Mouse (Mus musculus) layer of hippocampus, postnatal 14 days (tissue): Measurements from ENCODE around the gene Rmnd5a. TPM values are rescaled to one million over a fixed set of nuclear protein-coding genes. Genes with fewer than 3 reads are reported as not detected.
"Not testable (repeated sequence)": the region's sequence is repeated elsewhere in the genome, so short reads cannot be mapped to it uniquely, and the experiment has no call there.

Experiments used
- DNase-seq, 2 experiments: peaks; one replicate each; pipeline ENCODE4 v3.0.0; 2021 to 2022; ENCODE audit warnings: low spot score in 2 of 2, mixed read lengths in 1 of 2
- long read RNA-seq, 2 experiments: library from polyadenylated mRNA; stranded (forward); transcript quantifications; one replicate each; pipeline ENCODE4 v2.0.0; 2021
- total RNA-seq, 2 experiments: library from RNA; stranded (reverse); gene quantifications; 2 replicates each; pipeline ENCODE4 v1.2.3; 2021

Gene Rmnd5a
- total RNA-seq: 10 to 100 TPM; 80.0 to 82.7 TPM
- long read RNA-seq, experiment 1, full-length matches to known transcripts: 11 of 27 reads
- long read RNA-seq, experiment 1, partial matches to known transcripts: 5 of 27 reads
- long read RNA-seq, experiment 1, other reads (novel, unspliced or antisense): 11 of 27 reads
- long read RNA-seq, experiment 2, full-length matches to known transcripts: 7 of 21 reads
- long read RNA-seq, experiment 2, partial matches to known transcripts: 3 of 21 reads
- long read RNA-seq, experiment 2, other reads (novel, unspliced or antisense): 11 of 21 reads

DNA sequence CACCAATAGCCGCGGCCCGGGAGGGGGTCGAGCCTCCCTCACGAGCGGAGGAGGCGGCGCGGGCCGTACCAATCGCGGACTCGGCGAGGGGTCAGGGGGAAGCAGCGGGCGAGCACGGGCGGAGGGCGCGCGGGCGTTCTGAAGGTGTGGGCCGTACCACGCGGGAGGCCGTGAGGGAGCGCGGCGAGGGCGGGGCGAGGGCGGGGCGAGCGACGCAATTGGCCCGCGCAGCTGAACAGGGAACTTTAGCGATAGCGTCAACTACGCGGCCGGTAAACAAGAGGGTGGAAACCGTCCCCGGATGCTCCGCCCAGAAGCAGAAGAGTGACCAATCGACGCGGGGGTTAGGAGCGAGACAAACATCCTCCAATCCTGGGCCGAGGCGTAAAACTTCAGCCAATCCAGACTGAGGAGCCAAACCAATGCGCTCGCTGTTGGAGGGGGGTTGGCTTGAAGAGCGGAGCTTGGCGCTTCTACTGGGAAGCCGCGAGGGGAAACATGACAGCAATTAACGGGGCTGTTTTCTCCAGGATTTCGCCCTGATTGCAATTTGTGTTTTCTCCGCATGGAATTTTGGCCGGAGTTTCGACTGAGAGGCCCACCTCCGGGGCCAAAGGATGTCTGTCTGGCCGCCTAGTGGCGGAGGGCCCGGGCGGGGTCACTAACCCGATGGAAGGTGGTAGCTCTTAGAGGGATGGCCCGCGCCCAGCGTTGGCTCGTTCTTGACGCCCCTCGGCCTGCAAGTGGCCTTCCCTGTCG, at the start of gene Rmnd5a:
Gene Rmnd5a, minus strand, starts transcription at position 146 of the 759 bp plus-strand sequence.
- DNase-seq: peak; percentile 96 to 99

DNA sequence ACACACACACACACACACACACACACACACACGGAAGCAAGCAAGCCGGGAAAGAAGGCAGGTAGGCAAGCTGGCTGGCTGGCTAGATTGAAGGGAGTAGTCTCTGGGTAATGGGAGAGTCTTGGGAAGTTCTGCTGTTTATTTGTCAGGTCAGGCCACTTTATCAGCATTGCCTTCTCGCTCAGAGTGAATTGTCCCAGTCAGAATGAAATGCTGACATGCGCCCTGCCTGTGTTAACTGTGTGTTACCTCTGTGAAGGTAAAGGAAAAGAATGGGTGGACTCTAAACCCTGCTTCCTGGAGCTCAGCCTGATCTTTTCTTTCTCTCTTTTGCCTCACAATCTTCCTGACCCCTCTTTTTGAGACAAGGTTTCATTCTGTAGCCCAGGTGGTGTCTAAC, 47.5 kb upstream of the Rmnd5a start:
- DNase-seq: no peak

DNA sequence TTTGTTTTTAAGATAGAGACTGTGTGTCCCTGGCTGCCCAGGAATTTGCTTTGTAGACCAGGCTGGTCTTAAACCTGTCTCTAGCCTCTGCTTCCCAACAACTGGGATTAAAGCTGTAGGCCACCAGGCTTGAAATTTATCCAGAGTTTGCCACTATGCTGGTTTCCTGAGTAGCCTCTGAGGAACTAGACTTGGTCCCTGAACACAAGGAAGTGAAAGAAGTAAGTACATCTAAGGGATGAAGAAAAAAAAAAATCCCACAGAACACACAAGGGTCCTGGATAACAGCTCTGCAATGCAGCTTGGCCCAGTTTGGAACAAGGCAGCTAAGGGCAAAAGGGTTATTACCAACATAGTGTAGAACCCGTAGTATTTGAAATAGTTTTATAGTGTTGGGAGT, 46.4 kb upstream of the Rmnd5a start:
- DNase-seq: no peak

DNA sequence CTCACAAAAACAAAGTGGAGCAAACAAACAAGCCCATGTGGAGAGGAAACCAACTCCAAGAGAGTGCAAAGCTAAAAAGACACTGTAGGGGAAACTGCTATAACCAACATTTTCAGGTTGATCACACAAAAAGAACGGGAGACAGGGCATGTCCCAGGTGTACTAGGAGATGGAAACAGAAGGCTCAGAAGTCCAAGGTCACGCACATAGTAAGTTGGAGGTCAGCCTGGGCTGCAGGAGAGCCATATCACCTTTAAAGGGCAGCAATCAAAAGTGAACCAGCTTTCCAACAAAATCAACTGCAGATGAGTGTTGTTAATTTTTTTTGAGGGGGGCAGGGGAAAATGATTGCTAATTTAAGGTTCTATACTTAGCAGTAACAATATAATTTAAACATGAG, 45.8 kb upstream of the Rmnd5a start:
- no peak for DNase-seq

DNA sequence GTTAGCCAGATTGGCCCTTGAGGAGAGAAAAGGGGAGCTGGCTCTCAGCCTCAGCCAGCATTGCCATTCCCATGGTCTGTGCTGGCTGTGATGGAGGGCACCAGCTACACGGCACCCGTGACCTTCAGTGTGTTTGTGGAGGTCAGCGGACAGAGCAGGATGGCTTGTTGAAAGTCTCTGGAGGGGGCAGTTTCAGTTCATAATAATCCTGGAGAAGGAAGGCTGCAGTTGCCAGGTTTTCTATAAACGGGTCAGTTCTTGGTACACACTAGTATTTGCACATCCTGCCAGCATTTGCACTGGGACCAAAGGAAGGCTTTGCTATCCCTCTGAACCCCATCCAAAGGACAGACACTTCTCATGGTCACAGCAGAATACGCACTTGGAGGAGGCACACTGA, 44.8 kb upstream of the Rmnd5a start:
- no peak for DNase-seq

DNA sequence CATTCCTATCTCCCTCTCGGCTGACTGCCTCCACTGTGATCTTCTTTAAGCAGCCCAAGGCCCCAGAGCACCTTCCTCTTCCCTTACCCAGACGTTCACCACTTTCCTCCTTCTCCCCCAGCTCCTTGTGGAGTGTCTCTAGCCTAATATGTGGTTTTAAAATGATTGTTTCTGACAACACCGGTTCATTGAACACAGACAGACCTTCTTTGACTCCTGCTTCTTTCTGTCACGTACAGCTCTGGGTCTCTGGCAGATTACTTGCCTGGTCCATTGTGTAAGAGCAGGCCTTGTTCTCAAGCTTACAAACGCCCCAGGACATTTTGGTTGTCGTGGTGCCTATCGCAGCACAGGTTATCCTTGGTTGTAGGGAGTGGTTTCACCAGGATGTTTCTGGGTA, 40.7 kb upstream of the Rmnd5a start:
- no peak for DNase-seq

DNA sequence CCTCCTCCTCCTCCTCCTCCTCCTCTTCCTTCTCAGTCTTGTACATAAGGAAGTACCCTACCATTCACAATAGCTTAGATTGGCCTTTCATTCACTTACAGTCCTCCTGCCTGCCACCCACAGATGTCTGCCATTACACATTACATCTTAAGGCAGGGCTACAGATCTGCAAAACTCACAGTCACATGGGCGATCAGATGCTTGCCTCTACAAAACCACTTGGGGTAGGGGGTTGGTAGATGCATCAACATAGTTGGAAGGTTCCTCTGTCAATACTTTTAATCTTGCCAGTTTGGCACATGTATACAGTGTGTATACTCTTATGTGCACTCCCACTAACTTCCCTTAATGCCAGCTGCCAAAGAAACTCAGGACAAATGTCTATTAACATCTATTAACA, 39.7 kb upstream of the Rmnd5a start:
- no peak for DNase-seq

DNA sequence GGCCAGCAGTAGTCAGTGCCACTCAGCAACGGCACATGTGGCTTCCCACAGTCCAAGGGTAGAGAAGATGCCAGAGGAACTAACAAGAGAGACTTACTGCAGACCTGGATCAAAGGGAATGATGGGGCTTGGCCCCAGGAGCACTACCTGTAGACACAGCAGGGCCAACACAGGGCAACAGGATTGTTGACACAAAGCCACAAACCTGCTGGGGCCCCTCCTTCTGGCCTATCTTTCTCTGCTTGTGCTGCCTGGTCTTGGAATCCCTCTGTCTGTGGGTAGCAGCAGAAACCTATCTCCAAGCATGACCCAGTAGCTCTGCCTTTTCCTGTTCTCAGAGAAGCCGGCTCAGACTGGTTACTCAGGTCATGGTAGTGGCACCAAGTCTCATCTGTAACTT, 39.2 kb upstream of the Rmnd5a start:
- not testable (repeated sequence) for DNase-seq

DNA sequence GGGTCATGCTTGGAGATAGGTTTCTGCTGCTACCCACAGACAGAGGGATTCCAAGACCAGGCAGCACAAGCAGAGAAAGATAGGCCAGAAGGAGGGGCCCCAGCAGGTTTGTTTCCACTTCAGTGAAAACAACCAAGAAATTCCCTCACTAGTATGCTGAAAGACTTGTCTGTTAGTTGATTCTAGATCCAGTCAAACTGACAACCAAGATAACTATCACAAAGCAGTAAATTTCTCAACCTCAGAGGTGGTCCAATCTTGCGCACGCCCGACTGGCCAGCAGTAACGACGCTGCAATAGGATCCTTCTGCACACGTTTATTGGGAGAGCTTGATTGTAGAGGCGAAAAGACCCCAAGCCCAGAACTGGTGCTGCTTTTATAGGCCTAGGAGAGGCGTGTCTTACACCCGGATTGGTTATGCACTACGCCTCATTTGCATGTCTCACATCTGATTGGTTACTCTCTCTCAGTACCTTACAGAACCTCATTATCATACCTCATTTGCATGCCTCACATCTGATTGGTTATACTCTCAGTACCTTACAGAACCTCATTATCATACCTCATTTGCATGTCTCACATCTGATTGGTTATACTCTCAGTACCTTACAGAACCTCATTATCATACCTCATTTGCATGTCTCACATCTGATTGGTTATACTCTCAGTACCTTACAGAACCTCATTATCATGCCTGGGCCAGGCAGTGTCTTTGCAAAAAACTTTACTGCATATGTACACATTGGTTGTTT, 38.6 kb upstream of the Rmnd5a start:
- DNase-seq: not testable (repeated sequence)

DNA sequence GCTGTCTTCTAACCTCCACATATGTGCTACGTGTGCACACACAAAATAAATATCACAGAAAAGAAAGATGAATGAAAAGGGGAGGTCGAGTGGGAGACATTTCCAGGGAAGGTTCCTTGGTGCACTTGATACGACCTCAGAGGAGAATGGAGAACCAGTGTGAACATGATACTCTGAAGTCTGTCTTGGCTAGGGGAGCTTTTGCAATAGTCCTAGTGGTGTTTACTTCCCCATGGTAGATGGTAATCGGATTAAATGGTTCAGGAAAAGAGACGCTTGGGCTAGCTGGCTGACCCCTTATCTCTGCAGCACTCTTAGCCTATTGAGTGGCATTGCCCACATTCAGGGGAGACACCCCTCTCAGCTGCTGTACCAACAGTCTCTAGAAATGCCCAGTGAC, 36.3 kb upstream of the Rmnd5a start:
- no peak for DNase-seq

DNA sequence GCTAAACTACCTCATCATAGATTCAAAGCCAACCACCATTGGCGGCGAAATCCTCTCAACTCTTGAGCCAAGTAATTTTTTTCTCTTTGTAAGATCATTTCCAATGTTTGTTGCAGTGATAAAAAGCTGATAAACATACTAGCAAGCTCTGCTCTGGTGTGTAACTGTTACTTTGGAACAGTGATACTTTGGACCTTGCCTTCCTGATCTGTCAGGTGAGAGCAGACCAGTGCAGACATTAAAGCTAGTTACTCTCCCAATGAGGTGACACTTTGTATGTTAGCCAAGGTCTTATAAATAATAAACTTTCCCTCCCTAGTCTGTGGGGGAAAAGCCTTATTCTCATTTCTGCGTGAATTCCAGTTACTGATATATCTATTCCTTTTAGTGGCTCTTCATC, 35.2 kb upstream of the Rmnd5a start:
- DNase-seq: no peak

DNA sequence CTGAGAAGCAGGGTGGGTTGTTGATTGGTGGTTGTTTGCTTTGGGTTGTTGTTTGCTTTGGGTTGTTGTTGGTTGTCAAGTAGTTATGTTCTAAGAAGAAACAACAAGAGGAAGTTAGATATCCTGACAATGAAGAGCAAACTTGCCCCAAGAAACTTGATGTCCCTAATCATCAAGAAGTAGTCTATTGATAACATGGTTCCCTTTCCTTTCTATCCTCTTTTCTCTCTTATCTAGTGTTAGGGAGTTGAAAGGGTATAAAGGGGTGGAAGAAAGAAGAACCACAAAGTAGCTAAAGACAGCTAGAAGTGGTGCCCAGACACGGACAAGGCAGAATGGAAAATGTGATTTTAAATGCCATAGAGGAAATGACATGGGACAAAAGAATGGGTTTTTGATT, 32.3 kb upstream of the Rmnd5a start:
- no peak for DNase-seq

DNA sequence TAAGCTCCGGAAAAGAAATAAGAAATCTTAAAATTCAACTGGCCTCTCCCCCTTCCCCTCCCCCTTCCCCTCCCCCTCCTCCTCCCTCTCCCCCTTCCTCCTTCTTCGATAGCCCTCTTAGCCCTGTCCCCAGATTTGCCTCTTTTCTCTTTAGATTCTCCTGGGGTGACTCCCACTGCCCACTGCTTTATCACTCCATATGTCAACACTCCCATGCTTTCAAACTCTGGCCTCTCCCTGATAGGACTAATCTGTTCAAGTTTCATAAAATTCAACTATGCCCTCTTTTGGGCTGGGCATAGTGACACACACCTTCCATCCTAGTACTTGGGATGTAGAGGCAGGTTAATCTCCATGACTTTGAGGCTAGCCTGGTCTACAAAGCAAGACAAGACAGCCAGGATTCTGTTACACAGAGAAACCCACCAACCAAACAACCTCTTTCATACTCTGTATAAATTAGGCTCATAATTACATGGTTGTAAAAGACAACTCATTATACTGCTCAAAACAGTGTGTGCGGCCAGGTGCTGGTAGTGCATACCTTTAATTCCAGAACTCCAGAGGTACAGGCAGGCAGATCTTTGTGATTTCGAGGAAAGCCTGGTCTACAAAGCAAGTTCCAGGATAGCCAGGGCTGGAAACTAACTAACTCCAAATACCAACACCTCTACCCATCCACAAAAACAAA, 31.5 kb upstream of the Rmnd5a start:
- no peak for DNase-seq

DNA sequence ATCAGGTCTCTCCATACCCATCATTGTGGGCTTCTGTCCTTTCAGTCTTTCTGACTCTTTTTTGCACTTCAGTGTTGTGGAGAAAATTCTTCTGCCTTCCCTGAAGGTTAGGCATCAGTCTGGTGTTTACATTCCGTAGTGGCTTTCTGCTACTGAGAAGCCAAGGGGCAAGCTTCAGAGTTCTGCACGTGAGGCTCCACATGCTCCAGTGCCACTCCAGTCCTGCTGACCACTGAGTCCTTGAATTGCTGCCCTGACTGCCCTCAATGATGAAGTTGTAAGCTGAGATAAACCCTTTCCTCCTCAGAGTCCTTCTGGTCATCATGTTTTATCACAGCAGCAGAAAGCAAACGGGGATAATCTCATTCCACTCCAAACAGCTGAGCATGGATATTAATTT, 28.9 kb upstream of the Rmnd5a start:
- no peak for DNase-seq

DNA sequence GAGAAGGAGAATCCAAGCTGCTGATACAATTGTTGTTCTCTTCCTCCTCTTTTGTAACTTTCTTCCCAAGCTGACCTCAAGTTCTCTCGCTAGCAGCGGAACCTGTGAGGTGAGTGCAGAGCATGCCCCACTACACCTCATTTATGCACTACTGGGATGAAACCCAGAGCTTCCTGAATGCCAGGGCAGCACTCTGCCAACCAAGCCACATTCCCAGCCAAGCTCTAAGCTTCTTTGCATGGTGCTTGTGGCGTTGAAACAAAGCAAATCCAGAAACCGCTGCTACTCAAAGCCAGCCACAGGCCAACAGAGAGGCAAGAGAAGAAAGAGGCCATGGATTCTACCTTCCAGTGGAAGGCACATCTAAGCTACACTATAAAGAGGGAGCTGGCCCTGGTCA, 27.3 kb upstream of the Rmnd5a start:
- peak in 1 of 2 experiments; percentile 36 for DNase-seq

DNA sequence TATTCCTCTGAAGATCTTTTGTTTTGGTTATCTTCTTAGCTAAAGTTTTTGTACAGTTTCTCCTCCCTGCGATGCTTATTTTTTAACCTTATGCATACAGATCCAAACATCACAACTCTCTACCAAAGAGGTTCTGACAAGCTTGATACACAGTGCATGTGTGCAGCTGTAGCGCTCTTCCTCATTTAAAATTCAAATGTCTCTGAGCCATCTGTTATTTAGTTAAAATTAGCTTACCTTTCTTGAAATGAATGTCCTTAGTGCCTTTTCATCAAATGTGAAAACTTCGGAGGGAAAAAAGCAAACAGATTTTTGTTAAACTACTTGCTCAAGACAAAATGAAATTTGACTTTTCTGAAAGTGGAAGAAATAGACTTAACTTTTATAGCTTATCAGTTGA, 24.7 kb upstream of the Rmnd5a start:
- DNase-seq: no peak

DNA sequence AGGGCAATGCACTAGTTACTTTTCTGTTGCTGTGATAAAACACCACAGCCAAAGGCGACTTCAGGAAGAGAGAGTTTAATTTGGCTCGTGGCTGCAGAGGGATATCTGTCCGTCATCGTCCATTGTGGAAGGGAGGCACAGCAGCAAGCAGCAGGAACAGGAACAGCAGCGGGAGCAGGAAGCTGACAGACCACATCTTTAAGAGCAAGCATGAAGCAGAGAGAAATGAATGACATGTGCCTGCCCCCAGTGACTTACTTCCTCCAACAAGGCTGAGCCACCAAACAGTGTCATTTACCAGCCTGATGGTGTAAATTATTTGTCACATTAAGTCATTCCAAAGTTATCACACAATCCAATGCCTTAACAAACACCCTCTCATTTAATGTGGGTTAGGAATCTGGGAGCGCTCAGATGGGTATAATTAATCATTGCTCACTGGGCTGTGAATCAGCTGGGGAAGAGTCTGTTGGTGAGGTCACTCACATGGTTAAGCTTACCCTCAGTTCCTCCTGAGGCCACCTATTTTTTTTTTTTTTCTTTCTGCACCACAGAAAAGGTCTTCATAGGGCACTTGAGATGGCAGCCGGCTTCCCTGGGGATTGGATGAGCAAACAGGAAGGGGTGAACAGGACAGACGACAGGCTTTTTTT, 17.6 kb upstream of the Rmnd5a start:
- DNase-seq: no peak

DNA sequence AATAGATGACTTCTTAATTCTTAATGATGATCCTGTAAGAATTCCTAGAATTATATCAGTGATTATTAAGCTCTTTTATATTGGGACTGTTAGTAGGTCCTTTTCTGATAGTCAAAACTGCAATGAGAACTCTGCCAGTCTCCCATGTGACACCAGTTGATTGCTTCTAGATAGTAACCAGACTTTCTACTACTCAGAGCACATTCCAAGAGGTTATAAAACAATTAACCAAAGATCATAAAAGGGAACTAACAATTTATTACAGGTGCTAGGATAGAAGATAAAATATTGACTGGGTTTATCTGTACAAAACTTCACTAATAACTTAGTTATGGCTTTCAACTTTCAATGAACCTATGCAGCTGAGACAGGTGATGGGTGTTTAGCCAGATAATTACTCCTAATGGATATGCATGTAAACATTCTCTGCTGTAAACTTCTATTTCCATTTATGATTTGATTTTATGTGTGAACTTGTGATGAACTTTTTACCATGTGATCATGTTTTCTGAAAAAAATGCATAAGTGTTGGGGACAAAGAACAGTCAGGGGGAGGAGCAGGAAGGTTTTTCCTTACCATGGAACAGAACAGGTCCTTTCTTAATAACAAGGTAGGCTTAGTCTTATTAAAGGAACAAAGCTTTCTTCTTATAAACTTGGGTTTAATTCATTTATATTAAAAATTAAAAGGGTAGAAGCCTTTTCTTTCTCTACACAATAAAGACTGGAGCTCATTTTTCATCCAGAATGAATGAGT, 13.7 kb upstream of the Rmnd5a start:
- not testable (repeated sequence) for DNase-seq

DNA sequence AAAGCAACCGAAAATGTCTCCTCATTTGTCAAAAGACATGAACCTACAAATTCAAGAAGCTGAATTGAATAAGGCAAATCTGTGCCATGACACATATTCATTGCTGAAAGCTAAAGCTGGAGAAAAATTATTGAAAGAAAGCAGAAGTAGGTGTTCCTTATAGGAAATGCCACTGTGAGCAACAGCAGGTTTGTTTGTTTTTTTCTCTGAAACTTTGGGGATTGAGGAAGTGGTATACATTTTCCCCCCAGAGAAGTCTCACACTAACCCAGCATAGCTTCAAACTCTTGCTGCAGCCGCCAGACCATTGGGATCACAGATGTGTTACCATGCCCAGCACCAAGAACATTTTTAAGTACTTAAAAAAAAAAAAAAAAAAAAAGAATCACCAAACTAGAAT, 12.4 kb upstream of the Rmnd5a start:
- DNase-seq: no peak

DNA sequence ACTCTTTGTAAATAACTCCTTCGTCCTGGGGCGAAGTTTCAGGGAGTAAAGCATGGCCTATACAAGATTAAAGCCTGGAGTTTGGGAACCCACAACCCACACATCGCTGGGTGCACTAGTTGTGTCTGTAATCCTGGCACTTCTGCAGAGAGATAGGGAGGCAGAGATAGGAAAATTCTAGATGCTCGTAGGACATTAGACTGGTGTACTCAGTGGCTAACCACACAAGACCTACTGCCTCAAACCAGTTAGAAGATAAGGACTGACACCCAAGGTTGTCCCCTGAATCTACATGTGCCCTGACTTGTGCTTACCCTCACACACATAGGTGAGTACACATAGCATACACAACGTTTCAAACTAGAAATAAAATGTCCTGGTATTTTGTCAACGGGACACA, 5.1 kb upstream of the Rmnd5a start:
- no peak for DNase-seq
